Mouse (Mus musculus) olfactory bulb, adult 2 months (tissue): ENCODE results near the gene Spata13.

Experiments
- CTCF ChIP-seq: fragments of 200-500 bp; IDR thresholded peaks from 2 replicates; pipeline ENCODE4 v1.5.1; 2012; ENCODE audit warnings: low read depth, mild to moderate bottlenecking, low read length, moderate library complexity; ENCODE audit not compliant: insufficient read depth
- POLR2A ChIP-seq: fragments of 200-500 bp; IDR thresholded peaks from 2 replicates; pipeline ENCODE4 v1.6.1; 2012; ENCODE audit warnings: mild to moderate bottlenecking, low read depth, low read length, moderate library complexity; ENCODE audit not compliant: insufficient read depth

DNA sequence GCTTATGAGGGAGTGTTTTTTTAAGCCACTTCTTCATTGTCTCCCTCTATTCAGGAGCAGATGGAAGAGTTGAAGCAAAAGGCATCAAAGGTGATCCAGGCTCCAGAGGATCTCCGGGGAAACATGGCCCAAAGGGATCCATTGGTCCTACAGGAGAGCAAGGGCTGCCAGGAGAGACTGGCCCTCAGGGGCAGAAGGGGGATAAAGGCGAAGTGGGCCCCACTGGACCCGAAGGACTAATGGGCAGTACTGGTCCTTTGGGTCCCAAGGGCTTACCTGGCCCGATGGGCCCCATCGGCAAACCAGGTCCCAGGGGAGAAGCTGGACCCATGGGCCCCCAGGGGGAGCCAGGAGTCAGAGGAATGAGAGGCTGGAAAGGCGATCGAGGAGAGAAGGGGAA is 145.4 kb downstream of the Spata13 start:
- no peak for TF ChIP-seq CTCF
- no peak for TF ChIP-seq POLR2A
